Mouse (Mus musculus): ENCODE data around the gene Igf1r. TPM values are rescaled to one million over a fixed set of nuclear protein-coding genes. Genes with fewer than 3 reads are reported as not detected.

The Igf1r gene
- total RNA-seq, 1 experiment, result 23.5 TPM

GRCm38 (mm10) chr7:67996202-67996960, 43.8 kb downstream of the Igf1r start:
- no peaks in the 10 kb centered on the region for H3K9me3 ChIP-seq (ENCODE audit: control insufficient read depth, insufficient read depth, low read depth, low read length)
- H3K4me3 ChIP-seq (ENCODE audit: insufficient read depth in 1 of 2, low read depth in 1 of 2, low read length in 2 of 2, poor library complexity in 1 of 2, severe bottlenecking in 1 of 2), result no peak overlapping the region
- in situ Hi-C loops (cut with MboI; ENCODE audit: low sequenced_read_pairs in 2 of 2, unreplicated experiment in 2 of 2), result no loop called here
- H3K9ac ChIP-seq (ENCODE audit: insufficient read depth, low read depth, low read length, poor library complexity, severe bottlenecking), result no peak overlapping the region
- DNase-seq (ENCODE audit: low read depth, low spot score), result no peak
- H3K36me3 ChIP-seq (ENCODE audit: control insufficient read depth, insufficient read depth, low read length, poor library complexity, severe bottlenecking), result no peaks in the 10 kb centered on the region
- H3K27ac ChIP-seq (ENCODE audit: insufficient read depth, low read depth, low read length, poor library complexity, severe bottlenecking), result no peak overlapping the region
- peaks cover 3 to 7% of the 10 kb centered on the region in 2 experiments; a peak in 3 of 4 replicates for H3K4me1 ChIP-seq (ENCODE audit: control insufficient read depth in 2 of 2, insufficient read depth in 2 of 2, low read length in 2 of 2, poor library complexity in 1 of 2)
- TF ChIP-seq CHD2 (IDR thresholded peaks at IDR 0.05; ENCODE audit: low read depth, low read length), result no peak
- TF ChIP-seq HCFC1 (IDR thresholded peaks at IDR 0.05; ENCODE audit: borderline replicate concordance, insufficient read depth, low read length), result no peak
- no peak for TF ChIP-seq ZC3H11A (IDR thresholded peaks at IDR 0.05; ENCODE audit: borderline replicate concordance, low read depth, low read length)
- TF ChIP-seq ZNF384 (IDR thresholded peaks at IDR 0.05; ENCODE audit: low read depth, low read length), result no peak
- no peak for TF ChIP-seq MAFK (IDR thresholded peaks at IDR 0.05; ENCODE audit: insufficient read depth, low read depth, low read length)

GRCm38 (mm10) chr7:68001269-68001668, 48.6 kb downstream of the Igf1r start:
- no peak overlapping the region for H3K27ac ChIP-seq (ENCODE audit: insufficient read depth, low read depth, low read length, poor library complexity, severe bottlenecking)
- no peak overlapping the region for H3K9ac ChIP-seq (ENCODE audit: insufficient read depth, low read depth, low read length, poor library complexity, severe bottlenecking)
- H3K36me3 ChIP-seq (ENCODE audit: control insufficient read depth, insufficient read depth, low read length, poor library complexity, severe bottlenecking), result peaks cover 11% of the 10 kb centered on the region
- in situ Hi-C loops (cut with MboI; ENCODE audit: low sequenced_read_pairs in 2 of 2, unreplicated experiment in 2 of 2), result no loop called here
- DNase-seq (ENCODE audit: low read depth, low spot score), result no peak
- H3K4me1 ChIP-seq (ENCODE audit: control insufficient read depth in 2 of 2, insufficient read depth in 2 of 2, low read length in 2 of 2, poor library complexity in 1 of 2), result peaks cover 3 to 7% of the 10 kb centered on the region in 2 experiments; a peak in 3 of 4 replicates
- no peak overlapping the region for H3K4me3 ChIP-seq (ENCODE audit: insufficient read depth in 1 of 2, low read depth in 1 of 2, low read length in 2 of 2, poor library complexity in 1 of 2, severe bottlenecking in 1 of 2)
- no peaks in the 10 kb centered on the region for H3K9me3 ChIP-seq (ENCODE audit: control insufficient read depth, insufficient read depth, low read depth, low read length)
- no peak for TF ChIP-seq MAFK (IDR thresholded peaks at IDR 0.05; ENCODE audit: insufficient read depth, low read depth, low read length)
- no peak for TF ChIP-seq HCFC1 (IDR thresholded peaks at IDR 0.05; ENCODE audit: borderline replicate concordance, insufficient read depth, low read length)
- TF ChIP-seq CHD2 (IDR thresholded peaks at IDR 0.05; ENCODE audit: low read depth, low read length), result no peak
- TF ChIP-seq ZNF384 (IDR thresholded peaks at IDR 0.05; ENCODE audit: low read depth, low read length), result no peak
- no peak for TF ChIP-seq ZC3H11A (IDR thresholded peaks at IDR 0.05; ENCODE audit: borderline replicate concordance, low read depth, low read length)

- H3K36me3 ChIP-seq (ENCODE audit: control insufficient read depth, insufficient read depth, low read length, poor library complexity, severe bottlenecking), result peaks cover 18% of the 10 kb centered on the region
- no peak for TF ChIP-seq ZC3H11A (IDR thresholded peaks at IDR 0.05; ENCODE audit: borderline replicate concordance, low read depth, low read length)
- no peak for TF ChIP-seq MAFK (IDR thresholded peaks at IDR 0.05; ENCODE audit: insufficient read depth, low read depth, low read length)
- TF ChIP-seq HCFC1 (IDR thresholded peaks at IDR 0.05; ENCODE audit: borderline replicate concordance, insufficient read depth, low read length), result no peak
- TF ChIP-seq ZNF384 (IDR thresholded peaks at IDR 0.05; ENCODE audit: low read depth, low read length), result no peak
- TF ChIP-seq CHD2 (IDR thresholded peaks at IDR 0.05; ENCODE audit: low read depth, low read length), result no peak
Measured at GRCm38 (mm10) chr7:68006074-68006473, 53.4 kb downstream of the Igf1r start.

GRCm38 (mm10) chr7:68006496-68006895, 53.9 kb downstream of the Igf1r start:
- in situ Hi-C loops (cut with MboI; ENCODE audit: low sequenced_read_pairs in 2 of 2, unreplicated experiment in 2 of 2), result no loop called here
- Histone ChIP-seq H3K9me3 (ENCODE audit: control insufficient read depth, insufficient read depth, low read depth, low read length) (no peaks in the 10 kb centered on the region), H3K27ac (ENCODE audit: insufficient read depth, low read depth, low read length, poor library complexity, severe bottlenecking) (no peak overlapping the region), H3K4me3 (ENCODE audit: insufficient read depth in 1 of 2, low read depth in 1 of 2, low read length in 2 of 2, poor library complexity in 1 of 2, severe bottlenecking in 1 of 2) (no peak overlapping the region), H3K4me1 (ENCODE audit: control insufficient read depth in 2 of 2, insufficient read depth in 2 of 2, low read length in 2 of 2, poor library complexity in 1 of 2) (no peaks in the 10 kb centered on the region), H3K36me3 (ENCODE audit: control insufficient read depth, insufficient read depth, low read length, poor library complexity, severe bottlenecking) (peaks cover 18% of the 10 kb centered on the region), H3K9ac (ENCODE audit: insufficient read depth, low read depth, low read length, poor library complexity, severe bottlenecking) (no peak overlapping the region)
- no peak for DNase-seq (ENCODE audit: low read depth, low spot score)
- no peak for TF ChIP-seq ZNF384 (IDR thresholded peaks at IDR 0.05; ENCODE audit: low read depth, low read length)
- TF ChIP-seq MAFK (IDR thresholded peaks at IDR 0.05; ENCODE audit: insufficient read depth, low read depth, low read length), result no peak
- no peak for TF ChIP-seq HCFC1 (IDR thresholded peaks at IDR 0.05; ENCODE audit: borderline replicate concordance, insufficient read depth, low read length)
- no peak for TF ChIP-seq ZC3H11A (IDR thresholded peaks at IDR 0.05; ENCODE audit: borderline replicate concordance, low read depth, low read length)
- no peak for TF ChIP-seq CHD2 (IDR thresholded peaks at IDR 0.05; ENCODE audit: low read depth, low read length)

More at GRCm38 (mm10) chr7:68006074-68006473, 53.4 kb downstream of the Igf1r start:
- no peak overlapping the region for H3K4me3 ChIP-seq (ENCODE audit: insufficient read depth in 1 of 2, low read depth in 1 of 2, low read length in 2 of 2, poor library complexity in 1 of 2, severe bottlenecking in 1 of 2)
- H3K9ac ChIP-seq (ENCODE audit: insufficient read depth, low read depth, low read length, poor library complexity, severe bottlenecking), result no peak overlapping the region
- in situ Hi-C loops (cut with MboI; ENCODE audit: low sequenced_read_pairs in 2 of 2, unreplicated experiment in 2 of 2), result no loop called here
- no peaks in the 10 kb centered on the region for H3K9me3 ChIP-seq (ENCODE audit: control insufficient read depth, insufficient read depth, low read depth, low read length)
- no peaks in the 10 kb centered on the region for H3K4me1 ChIP-seq (ENCODE audit: control insufficient read depth in 2 of 2, insufficient read depth in 2 of 2, low read length in 2 of 2, poor library complexity in 1 of 2)
- DNase-seq (ENCODE audit: low read depth, low spot score), result no peak
- H3K27ac ChIP-seq (ENCODE audit: insufficient read depth, low read depth, low read length, poor library complexity, severe bottlenecking), result no peak overlapping the region
